In the genomic region with DNA sequence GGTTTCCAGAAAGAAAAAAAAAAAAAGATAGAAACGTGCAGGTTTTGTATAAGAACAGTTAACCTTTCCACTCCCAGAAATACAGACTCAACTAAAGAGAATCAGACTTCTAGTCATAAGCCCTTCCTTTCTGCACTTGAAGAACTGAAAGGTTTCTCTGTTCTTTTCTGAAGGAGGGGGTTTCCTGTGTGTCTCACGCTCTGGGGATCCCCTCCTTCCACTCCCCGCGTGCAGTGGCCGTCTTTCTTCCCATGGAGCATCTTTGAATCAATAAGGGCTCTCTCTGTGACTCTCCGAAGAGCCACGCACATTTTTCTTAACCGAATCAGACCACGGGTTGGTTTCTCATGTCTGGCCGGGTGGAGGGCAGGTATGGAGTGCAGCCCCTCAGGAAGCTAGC, we compare ENCODE assay signal across 14 mouse cellular contexts.
"Had no signal": no experiment of that assay in that cellular context is flagged by ENCODE, and none has a peak within 500 bp of the region (broad histone marks: within the 10 kb centered on the region; RNA-seq: fewer than 3 reads in every experiment).

No protein-coding gene starts in this region.

- H3K9me3 ChIP-seq: limb, embryonic 13.5 days; neural tube, embryonic 15.5 days had no signal

- DNase-seq: kidney, adult 18-20 months; kidney, postnatal 10 days; left cerebral cortex, postnatal 4 days; lung, postnatal 10 days; lung, postnatal 4 days; right cerebral cortex, adult 18-20 months; right cerebral cortex, postnatal 25 days; thymus, postnatal 25 days had no signal

- H3K9ac ChIP-seq: limb, embryonic 13.5 days; lung, embryonic 14.5 days; neural tube, embryonic 15.5 days had no signal

- H3K4me1 ChIP-seq: limb, embryonic 13.5 days; neural tube, embryonic 15.5 days had no signal

- H3K4me2 ChIP-seq: limb, embryonic 13.5 days; lung, embryonic 14.5 days; midbrain, embryonic 11.5 days; neural tube, embryonic 15.5 days had no signal

- ATAC-seq: midbrain, embryonic 16.5 days had no signal

- H3K36me3 ChIP-seq: limb, embryonic 13.5 days; neural tube, embryonic 15.5 days had no signal

- H3K27me3 ChIP-seq: limb, embryonic 13.5 days; neural tube, embryonic 15.5 days had no signal

- H3K4me3 ChIP-seq: layer of hippocampus, adult 2 months; limb, embryonic 13.5 days; neural tube, embryonic 15.5 days had no signal

- H3K27ac ChIP-seq: layer of hippocampus, adult 2 months; limb, embryonic 13.5 days; neural tube, embryonic 15.5 days had no signal
